Mouse (Mus musculus) gastrocnemius, adult 18-20 months (tissue): Measurements from ENCODE around the gene Erc2. TPM values are rescaled to one million over a fixed set of nuclear protein-coding genes. Genes with fewer than 3 reads are reported as not detected.

Source experiments
- DNase-seq: peaks from one replicate; pipeline ENCODE4 v3.0.0; 2021; ENCODE audit warnings: low spot score
- total RNA-seq, 2 experiments: library from RNA; stranded (reverse); gene quantifications; 2 replicates each; pipeline ENCODE4 v1.2.3; 2021

Gene Erc2
- total RNA-seq, 2 experiments from 2014 or later: 0.11 to 0.83 TPM

DNA sequence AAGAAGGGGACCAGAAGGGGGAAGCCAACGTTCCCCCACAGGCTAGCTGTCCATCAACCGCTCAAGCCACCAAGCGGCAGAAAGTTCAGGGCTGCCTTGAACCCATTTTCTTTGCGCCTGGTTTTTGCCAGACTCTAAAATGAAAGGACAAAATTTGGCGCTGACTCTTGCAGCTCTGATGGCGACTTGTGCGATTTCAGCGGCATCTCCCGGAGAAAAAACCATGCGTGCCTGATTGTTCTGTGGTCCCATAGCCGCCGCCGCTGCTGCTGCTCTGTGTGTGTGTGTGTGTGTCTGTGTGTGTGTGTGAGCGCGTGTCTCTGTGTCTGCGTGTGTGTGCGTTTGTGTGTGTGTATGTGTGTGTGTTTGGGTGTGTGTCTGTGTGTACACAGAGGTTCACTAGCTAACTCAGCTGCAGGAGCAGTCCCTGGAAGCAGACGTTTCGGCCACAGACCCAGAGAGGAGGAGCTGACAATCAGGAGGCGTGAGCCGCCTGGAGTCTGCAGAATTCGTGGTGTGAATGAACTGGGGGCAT is 882.9 kb downstream of the Erc2 start:
- DNase-seq: peak; percentile 31

DNA sequence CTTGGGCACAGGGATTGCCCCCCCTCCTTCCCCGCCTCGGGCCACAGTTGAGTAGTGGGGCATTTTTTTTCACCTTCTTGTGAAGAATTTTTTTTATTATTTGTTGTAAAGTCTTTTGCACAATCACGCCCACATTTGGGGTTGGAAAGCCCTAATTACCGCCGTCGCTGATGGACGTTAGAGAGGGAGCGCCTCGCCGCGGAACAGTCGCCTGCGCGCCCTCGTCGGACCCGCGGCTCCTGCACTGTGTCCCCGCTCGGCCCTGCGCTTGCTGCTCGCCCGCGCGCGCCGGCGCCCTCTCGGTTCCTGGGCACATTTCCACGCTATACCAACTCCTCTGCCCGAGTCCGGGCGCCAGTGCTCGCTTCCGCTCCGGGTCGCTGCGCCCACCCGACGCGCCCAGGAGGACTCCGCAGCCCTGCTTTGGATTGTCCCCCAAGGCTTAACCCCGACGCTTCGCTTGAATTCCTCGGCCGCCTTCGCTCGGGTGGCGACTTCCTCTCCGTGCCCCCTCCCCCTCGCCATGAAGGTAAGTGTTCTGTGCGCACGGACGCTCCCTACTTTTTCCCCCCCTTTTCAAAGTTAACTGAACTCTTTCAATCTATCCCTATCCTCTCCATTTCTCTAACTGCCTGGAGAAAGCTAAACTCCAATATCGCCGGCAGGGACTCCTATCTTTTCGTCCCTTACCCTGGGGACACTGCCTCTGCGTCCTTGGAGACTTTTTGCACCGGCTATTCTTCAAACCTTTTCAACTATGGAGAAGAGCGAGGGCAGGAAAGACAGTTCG is 883.6 kb downstream of the Erc2 start:
- peak; percentile 11 for DNase-seq

DNA sequence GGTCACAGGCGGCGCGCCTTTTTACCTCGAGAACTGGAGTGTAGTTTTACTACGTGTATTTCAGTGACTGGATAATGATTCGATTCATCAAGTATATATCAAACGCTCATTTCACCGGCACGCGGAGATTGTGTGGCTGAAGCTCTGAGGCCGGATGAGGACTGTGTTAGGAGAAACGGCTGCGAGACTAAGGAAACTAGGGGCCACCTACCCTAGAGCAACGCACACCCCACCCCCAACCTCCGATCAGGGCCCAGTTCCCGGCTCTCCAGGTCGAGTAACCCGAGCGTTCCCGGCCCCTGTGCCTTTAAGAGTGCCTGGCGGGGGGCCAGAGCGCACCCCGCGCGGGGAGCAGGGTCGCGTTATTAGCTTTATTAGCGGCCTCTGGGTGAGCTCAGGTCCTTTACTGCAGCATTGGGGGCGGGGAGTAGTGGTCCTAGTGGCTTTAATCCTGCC is 884.2 kb downstream of the Erc2 start:
- DNase-seq: peak; percentile 41

DNA sequence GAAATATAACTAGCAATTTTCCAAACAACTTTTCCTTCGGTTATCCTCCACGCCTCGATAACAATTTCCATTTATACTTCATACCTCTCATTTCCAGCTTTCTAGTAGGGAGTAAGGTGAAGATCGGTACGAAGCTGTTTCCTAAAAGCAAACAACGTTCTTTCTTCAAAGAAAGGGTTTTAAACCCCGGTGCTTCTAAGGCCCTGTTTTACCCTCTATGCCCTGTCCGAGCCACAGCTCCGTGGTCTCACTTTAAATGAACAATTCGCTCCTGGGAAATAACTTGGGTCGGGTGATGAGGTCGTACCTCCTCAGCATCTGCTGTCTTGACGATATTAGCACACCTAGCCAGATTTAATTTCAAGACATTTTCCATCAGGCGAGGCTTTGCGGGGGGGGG is 884.8 kb downstream of the Erc2 start:
- DNase-seq: no peak

DNA sequence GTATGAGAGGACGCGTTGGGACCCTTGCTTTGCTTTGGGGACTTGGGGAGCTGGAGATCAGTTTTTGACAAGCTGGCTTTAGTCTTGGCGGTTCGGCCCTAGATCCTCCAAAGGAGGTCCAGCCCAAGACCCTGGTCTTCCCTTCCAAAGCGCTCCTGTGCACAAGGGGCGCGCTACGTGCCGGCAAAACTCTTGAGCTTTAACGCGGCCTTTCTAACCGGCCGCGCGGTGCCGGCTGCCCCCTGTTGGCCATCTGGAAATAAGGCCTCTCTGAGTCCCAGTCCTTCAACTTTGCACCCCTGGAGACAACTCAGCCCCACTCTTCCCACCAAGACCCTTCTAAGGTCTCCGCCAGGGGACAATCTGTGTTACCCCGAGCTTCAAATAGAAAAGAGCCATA is 885.2 kb downstream of the Erc2 start:
- peak; percentile 65 for DNase-seq

DNA sequence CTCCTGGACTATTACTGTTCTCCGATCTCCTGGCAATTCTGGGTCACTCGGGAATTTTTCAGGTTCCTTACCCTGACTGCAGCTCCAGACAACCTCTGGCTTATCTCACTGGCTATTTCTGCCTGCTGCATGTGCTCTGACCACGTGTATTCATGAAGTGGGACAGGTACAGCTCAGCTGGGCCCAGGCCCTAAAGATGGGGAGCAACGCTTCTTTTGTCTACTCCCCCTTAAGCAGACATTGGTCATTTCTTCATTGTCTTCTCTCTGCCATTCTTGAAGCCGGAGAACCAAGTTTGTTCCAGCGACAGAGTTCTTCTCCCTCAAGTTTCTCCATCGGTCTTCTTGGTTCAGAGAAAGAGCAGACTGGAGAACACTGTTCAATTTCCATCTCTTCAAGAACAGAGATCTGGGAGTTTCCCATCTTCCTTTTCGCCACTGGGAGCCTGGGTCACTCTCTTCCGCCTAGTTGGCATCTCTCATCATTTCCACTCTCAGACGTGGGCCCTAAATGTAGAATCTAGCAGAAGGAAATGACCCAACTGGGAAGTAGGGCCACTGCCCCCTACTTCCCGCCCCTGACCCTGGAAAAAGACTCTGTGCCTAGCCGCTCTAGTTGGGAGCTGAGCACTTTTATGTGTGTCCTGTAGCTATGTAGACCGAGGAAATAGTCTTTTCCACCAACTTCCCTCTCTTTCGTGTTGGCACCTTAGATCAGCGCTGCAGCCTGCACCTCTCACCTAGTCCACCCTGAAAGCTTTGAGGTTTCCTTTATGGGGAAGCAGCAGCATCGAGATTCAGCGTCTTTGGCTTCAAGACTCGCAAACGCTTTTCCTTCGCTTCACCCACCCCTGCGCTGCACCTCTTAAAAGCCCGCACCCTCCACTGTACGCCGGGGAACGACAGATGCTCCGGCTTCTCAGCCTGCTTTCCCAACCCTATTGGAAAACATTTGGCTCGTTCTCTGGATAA is 886.3 kb downstream of the Erc2 start:
- DNase-seq: no peak

DNA sequence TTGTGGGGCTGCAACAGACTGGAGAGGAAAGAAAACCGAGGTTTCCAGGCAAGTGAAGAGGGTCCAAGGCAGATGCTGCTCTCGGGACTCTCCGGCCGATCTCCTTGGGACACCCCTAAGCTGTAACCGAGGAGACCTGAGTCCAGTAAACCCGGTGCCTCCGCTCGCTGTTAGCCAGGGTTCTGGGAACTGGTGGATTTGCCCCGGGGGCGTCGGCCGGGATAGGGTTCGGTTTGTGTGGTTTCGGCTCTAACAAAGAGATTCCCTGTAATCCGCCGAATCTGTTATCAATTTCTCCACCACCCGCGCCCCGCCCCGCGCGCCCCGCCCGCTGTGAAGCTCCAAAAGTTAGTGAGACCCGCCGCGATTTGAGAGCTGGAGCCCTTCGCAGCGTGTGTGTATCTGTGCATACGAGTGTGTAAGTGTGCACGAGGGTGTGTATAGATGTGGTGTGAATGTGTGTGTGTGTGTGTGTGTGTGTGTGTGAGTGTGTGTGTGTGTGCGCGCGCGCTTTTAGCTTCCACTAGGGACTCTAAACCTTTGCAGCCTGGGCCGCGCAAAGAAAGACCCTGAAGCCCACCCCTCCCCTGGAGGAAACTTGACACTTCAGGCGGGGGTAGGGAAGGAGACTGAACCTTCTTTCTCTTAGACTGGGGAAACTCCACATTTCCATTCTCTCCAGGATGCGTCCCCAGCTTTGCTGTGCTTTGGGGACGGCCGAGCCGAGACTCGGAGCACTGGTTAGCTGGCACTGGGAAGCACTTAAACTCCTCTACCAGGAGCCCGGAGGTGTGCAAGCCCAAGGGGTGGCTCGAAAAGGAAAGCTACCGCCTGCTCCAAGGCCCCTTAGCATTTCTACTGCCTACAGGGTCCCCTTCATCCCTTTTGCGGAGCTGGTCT is 887.5 kb downstream of the Erc2 start:
- DNase-seq: peak; percentile 21

DNA sequence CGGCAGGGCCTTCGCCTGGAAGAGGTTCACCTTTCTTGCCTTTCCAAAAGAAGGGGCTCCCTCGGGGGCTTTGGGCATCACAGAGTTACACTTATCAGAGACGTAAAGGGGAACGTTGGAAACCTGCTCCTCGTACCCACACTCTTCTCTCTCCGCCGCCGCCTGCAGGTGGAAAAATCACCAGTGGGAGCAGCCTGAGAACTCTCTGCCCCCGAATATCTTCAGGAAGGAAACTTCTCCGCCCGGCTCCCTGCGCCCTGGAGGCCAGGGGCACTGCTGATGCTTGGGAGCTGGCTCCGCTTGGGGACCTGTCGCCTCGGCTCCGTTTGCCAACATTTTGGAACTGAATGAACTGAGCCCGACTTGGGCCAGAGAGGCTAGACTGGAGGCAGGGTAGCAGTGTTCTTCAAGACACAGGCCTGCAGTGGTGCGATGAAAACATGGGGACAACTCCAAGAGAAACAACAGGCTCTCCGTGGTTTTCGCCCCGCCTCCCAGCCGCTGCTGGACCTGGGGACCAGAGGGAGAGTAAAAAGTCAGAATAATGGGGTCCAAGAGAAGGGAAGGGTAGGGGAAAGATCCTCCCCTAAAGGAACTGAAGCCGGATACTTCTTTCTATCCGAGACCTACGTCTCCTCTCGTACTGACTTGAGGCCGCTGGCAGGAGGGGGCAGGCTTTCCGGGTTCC is 888.3 kb downstream of the Erc2 start:
- no peak for DNase-seq

DNA sequence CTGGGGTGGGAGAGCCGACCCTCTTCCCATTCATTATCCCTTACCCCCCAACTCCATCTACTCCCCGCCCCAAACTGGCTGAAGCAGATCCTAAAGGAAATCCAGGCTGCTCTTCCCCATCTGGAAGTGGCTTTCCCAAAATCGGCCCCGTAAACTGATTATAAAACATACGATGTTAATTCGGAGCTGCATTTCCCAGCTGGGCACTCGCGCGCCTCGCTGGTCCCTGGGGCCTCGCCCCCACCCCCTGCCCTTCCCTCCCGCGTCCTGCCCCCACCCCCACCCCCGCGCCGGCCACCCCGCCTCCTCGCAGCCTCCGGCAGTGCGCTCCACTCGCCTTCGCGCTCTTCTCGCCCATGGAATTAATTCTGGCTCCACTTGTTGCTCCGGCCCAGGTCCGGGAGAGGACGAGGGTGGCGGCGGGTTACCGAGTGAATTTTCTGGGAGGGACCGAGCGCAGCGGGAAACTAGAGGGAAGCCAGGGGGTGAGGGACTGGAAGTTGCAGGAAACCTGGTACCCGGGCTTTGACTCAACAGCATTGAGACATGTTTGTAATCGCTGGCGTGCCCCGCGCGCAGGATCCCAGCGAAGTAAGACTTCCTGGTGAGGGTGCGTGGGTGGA is 888.9 kb downstream of the Erc2 start:
- DNase-seq: no peak

DNA sequence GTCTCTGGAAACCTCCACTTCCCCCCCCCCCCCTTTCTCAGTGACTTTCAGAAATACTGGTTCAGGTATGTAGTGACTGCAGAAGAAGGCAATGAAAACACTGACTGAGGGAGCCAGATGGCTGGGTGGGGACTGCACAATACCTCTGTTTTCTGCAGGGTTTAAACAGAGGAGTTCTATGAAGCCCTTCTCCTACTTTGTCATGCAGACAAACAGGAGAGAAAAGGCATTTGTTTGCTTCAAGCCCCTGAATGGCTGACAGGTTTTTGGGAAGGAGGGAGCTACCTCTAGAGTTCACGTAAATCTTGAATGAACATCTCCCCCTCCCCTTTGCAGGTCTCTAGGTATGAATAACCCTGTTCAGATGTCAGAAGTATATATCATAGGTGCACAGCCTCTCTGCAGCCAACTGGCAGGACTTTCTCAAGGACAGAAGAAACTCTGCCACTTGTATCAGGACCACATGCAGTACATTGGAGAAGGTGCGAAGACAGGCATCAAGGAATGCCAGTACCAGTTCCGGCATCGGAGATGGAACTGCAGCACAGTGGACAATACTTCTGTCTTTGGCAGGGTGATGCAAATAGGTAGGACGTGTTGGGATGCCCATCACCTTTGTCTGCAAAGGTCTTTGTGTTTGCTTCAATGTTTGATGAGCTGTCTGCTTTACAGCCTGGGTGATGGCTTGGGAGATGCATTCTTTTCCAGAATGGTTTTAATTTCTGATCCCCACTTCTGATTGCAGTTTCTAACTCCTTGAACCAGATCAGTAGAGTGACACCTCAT is 890.8 kb downstream of the Erc2 start:
- DNase-seq: no peak

DNA sequence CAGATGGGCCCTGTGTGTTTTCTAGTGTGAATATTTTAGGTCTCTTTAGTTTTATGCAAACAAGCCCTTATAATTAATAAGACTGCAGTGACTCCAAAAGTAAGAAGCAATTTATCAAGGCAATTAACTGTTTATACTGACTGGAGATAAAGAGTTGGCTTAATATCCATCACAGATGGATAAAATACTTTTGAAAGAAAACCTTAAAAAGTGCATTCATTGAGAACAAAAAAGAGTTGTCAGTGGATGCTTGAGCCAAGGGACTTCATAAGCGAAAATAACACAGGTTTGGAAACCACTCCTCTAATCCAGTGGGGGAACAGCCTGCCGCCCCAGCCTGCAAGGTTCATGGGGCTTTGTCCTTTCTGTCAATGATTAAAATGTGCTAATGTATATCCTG is 891.9 kb downstream of the Erc2 start:
- DNase-seq: no peak

DNA sequence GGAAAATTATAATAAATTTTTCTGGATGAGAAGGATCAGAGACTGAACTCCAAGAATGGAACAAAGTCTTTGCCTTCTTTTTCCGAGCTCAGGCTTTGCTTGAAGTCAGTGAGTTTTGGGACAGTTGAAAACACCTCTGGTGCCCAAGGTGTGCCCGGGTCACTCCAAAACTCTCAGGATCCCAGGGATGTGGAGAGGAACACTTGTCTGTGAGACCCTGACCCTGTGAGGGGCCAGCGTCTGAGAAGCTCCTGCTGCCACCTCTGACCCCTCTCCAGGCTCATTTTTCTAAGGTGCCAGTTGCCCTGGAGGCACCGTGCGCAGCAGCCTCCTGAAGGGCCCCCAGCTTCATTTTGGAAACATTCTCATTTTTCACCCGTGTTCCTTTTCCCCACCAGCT is 893.1 kb downstream of the Erc2 start:
- DNase-seq: no peak

DNA sequence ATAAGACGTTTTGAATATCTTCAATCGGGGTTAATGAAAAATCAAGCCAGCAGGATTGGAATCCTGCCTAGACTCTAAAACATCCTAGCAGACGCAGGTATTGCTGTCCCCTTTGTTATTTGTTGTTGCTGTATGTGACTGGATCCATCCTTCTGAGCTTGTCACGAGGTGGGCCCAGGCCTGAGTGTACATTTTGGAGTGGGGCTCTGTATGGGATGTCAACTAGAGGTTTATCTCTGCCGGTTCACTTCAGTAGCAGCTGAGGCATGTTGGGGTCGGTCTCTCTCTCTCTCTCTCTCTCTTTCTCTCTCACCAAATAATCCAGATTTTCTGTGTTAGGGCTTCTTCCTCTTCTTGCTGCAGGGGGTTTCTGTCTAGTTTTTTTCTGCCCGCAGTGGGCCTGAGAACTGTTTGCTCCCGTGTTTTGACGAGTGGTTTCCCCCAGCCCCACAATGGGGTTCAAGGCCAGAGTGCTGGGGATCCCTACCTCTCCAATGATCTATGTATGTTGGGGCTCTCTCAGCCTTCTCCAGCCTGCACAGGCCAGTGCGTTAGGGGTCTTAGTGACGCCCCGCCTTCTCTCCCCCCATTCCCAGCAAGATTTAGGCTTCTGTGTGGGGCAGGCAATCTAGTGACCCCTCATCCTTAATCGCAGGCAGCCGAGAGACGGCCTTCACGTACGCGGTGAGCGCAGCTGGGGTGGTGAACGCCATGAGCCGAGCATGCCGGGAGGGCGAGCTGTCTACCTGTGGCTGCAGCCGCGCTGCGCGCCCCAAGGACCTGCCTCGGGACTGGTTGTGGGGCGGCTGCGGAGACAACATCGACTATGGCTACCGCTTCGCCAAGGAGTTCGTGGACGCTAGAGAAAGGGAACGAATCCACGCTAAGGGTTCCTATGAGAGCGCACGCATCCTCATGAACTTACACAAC is 895.7 kb downstream of the Erc2 start:
- DNase-seq: no peak

DNA sequence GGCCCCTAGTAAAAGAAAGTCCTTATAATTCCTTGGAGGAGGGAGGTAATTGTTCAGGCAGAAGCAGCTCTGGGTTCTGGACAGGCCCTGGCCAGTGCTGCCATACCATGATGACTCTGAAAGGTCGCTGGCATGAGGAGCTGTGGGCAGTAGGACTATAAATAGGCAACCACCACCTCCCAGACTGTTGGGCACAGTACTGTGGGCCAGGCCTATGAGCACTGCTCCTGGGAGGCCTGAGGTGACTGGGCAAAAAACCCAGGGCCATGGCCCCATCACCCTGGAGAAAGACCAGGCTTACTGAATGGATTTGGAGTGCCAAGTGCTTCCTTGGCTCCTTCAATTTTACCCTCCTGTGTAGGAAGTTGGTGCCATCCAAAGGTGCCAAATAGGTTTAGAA is 898.9 kb downstream of the Erc2 start:
- DNase-seq: peak; percentile 48

DNA sequence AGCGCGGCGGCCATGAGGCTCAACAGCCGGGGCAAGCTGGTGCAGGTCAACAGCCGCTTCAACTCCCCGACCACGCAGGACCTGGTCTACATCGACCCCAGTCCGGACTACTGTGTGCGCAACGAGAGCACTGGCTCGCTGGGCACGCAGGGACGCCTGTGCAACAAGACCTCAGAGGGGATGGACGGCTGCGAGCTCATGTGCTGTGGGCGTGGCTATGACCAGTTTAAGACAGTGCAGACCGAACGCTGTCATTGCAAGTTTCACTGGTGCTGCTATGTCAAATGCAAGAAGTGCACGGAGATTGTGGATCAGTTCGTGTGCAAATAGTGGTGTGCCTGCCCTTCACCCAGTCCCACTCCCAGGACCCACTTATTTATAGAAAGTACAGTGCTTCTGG is 900.4 kb downstream of the Erc2 start:
- DNase-seq: no peak

DNA sequence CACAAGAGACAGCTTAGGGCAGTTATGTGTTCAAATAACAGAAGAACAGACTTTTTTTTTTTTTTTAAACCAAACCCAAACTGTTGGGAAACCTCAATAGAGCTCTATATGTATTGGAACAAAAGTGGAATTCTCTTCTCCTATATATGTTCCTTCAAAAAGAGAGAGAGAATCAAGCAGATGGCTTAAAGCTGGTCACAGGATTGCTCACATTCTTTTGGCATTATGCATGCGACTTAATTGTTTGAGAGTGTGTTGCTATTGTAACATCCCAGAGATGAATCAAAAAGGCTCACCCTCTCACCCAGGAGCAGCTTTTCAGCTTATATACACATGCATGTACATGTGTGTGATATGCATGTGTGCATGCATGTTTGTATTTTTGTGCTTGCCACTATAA is 903.3 kb downstream of the Erc2 start:
- no peak for DNase-seq
